Mouse (Mus musculus): ENCODE results near the gene Iqca. TPM values are rescaled to one million over a fixed set of nuclear protein-coding genes. Genes with fewer than 3 reads are reported as not detected.

Iqca gene
- polyA plus RNA-seq, 1 experiment from 2014 or later = 6.9 TPM

- no peak overlapping the region for H3K4me3 ChIP-seq (replicated peaks)
- 74% methylated on average over 3 of the region's 3 CpGs for WGBS
- no peaks in the 10 kb centered on the region for H3K9me3 ChIP-seq (replicated peaks)
- H3K4me1 ChIP-seq = no peaks in the 10 kb centered on the region; the same call in 1 of the 2 replicates
- no peak overlapping the region for H3K4me2 ChIP-seq (replicated peaks)
- H3K27me3 ChIP-seq = no peaks in the 10 kb centered on the region
- H3K27ac ChIP-seq (replicated peaks) = no peak overlapping the region
- H3K36me3 ChIP-seq = no peaks in the 10 kb centered on the region
- H3K9ac ChIP-seq = no peak overlapping the region
- ATAC-seq (ENCODE audit: insufficient number of reproducible peaks, low FRiP score, low TSS enrichment, low read depth) = no peak
Measured at GRCm38 (mm10) chr1:90009188-90009587, 144.0 kb downstream of the Iqca start.

- Histone ChIP-seq H3K9ac (no peak overlapping the region), H3K9me3 (replicated peaks) (no peaks in the 10 kb centered on the region), H3K4me2 (replicated peaks) (no peak overlapping the region), H3K4me1 (no peaks in the 10 kb centered on the region; the same call in 1 of the 2 replicates), H3K4me3 (replicated peaks) (no peak overlapping the region), H3K36me3 (no peaks in the 10 kb centered on the region), H3K27me3 (no peaks in the 10 kb centered on the region), H3K27ac (replicated peaks) (no peak overlapping the region)
- 69% methylated on average over 14 of the region's 14 CpGs for WGBS
- ATAC-seq (ENCODE audit: insufficient number of reproducible peaks, low FRiP score, low TSS enrichment, low read depth) = no peak
Measured at GRCm38 (mm10) chr1:90006666-90007065, 146.5 kb downstream of the Iqca start.

GRCm38 (mm10) chr1:90000981-90001380, 152.2 kb downstream of the Iqca start:
- H3K27me3 ChIP-seq = peaks cover 8% of the 10 kb centered on the region
- no peaks in the 10 kb centered on the region for H3K36me3 ChIP-seq
- no peaks in the 10 kb centered on the region for H3K4me1 ChIP-seq
- no peak overlapping the region for H3K4me3 ChIP-seq (replicated peaks)
- H3K27ac ChIP-seq (replicated peaks) = no peak overlapping the region
- no peaks in the 10 kb centered on the region for H3K9me3 ChIP-seq (replicated peaks)
- 52% methylated on average over 5 of the region's 5 CpGs for WGBS
- ATAC-seq (ENCODE audit: insufficient number of reproducible peaks, low FRiP score, low TSS enrichment, low read depth) = no peak
- no peak overlapping the region for H3K4me2 ChIP-seq (replicated peaks)
- H3K9ac ChIP-seq = no peak overlapping the region

- Histone ChIP-seq H3K4me1 (no peaks in the 10 kb centered on the region), H3K27ac (replicated peaks) (no peak overlapping the region), H3K27me3 (peaks cover 20% of the 10 kb centered on the region), H3K4me2 (replicated peaks) (no peak overlapping the region), H3K4me3 (replicated peaks) (no peak overlapping the region), H3K9me3 (replicated peaks) (no peaks in the 10 kb centered on the region), H3K36me3 (no peaks in the 10 kb centered on the region), H3K9ac (no peak overlapping the region)
- ATAC-seq (ENCODE audit: insufficient number of reproducible peaks, low FRiP score, low TSS enrichment, low read depth) = no peak
- 77% methylated on average over 3 of the region's 3 CpGs for WGBS
Measured at GRCm38 (mm10) chr1:89999858-90000257, 153.3 kb downstream of the Iqca start.

- H3K9ac ChIP-seq = no peak overlapping the region
- H3K36me3 ChIP-seq = no peaks in the 10 kb centered on the region
- H3K4me1 ChIP-seq = no peaks in the 10 kb centered on the region
- H3K4me2 ChIP-seq (replicated peaks) = no peak overlapping the region
- H3K27me3 ChIP-seq = peaks cover 31% of the 10 kb centered on the region
- no peak overlapping the region for H3K27ac ChIP-seq (replicated peaks)
- H3K4me3 ChIP-seq (replicated peaks) = no peak overlapping the region
- no peaks in the 10 kb centered on the region for H3K9me3 ChIP-seq (replicated peaks)
- 62% methylated on average over 2 of the region's 2 CpGs for WGBS
- no peak for ATAC-seq (ENCODE audit: insufficient number of reproducible peaks, low FRiP score, low TSS enrichment, low read depth)
Measured at GRCm38 (mm10) chr1:89998696-89999095, 154.5 kb downstream of the Iqca start.

GRCm38 (mm10) chr1:89998076-89998475, 155.1 kb downstream of the Iqca start:
- Histone ChIP-seq H3K4me1 (no peaks in the 10 kb centered on the region), H3K27ac (replicated peaks) (no peak overlapping the region), H3K4me3 (replicated peaks) (no peak overlapping the region), H3K27me3 (peaks cover 37% of the 10 kb centered on the region), H3K36me3 (no peaks in the 10 kb centered on the region), H3K4me2 (replicated peaks) (no peak overlapping the region), H3K9ac (no peak overlapping the region), H3K9me3 (replicated peaks) (no peaks in the 10 kb centered on the region)
- no peak for ATAC-seq (ENCODE audit: insufficient number of reproducible peaks, low FRiP score, low TSS enrichment, low read depth)
- 21% methylated on average over 7 of the region's 7 CpGs for WGBS

- 0 out of 2 replicates have a peak overlapping the region, but pooled peaks have one; percentile 16 for H3K4me3 ChIP-seq (replicated peaks)
- no peak overlapping the region for H3K9ac ChIP-seq
- under 1% methylated on average over 25 of the region's 25 CpGs for WGBS
- H3K27ac ChIP-seq (replicated peaks) = no peak overlapping the region
- H3K27me3 ChIP-seq = peaks cover 61% of the 10 kb centered on the region
- peak overlapping the region; percentile 32 for H3K4me2 ChIP-seq (replicated peaks)
- no peak for ATAC-seq (ENCODE audit: insufficient number of reproducible peaks, low FRiP score, low TSS enrichment, low read depth)
- peaks cover 7% of the 10 kb centered on the region; the same call in 1 of the 2 replicates for H3K4me1 ChIP-seq
- H3K36me3 ChIP-seq = no peaks in the 10 kb centered on the region
- no peaks in the 10 kb centered on the region for H3K9me3 ChIP-seq (replicated peaks)
Measured at GRCm38 (mm10) chr1:89992256-89992655, 160.9 kb downstream of the Iqca start.

Other genes starting within 250 kb of the Iqca start
- 0.28 and 0.29 TPM in 2 replicates for gene Gbx2, start 222.2 kb downstream of the Iqca start, polyA plus RNA-seq (2015; fragmentation: Nextera tagmentation; extraction: Ambion mirVana)
- 0.09 TPM in 1 of 2 replicates, not detected in the other for gene Asb18, start 138.7 kb downstream of the Iqca start, polyA plus RNA-seq (2015; fragmentation: Nextera tagmentation; extraction: Ambion mirVana)
- gene Ackr3, start 50.6 kb upstream of the Iqca start, polyA plus RNA-seq (2015; fragmentation: Nextera tagmentation; extraction: Ambion mirVana) = 29.9 and 31.9 TPM in 2 replicates